Mouse (Mus musculus) lung, postnatal 10 days (tissue): ENCODE measurements at regions not wholly inside any gene's neighbourhood (a gene's known extent, or its start where the extent isn't known, plus 50 kb on each side); places are given as distances from the start of the nearest gene placed in this dataset.
A peak's percentile ranks its signal among the peaks of the same experiment; 100 is the strongest.

Experiments
- DNase-seq: peaks from one replicate; pipeline ENCODE4 v3.0.0; 2021

GRCm38 (mm10) chr3:156256719-156257118, 304.9 kb upstream of the Negr1 start:
- peak; percentile 68 for DNase-seq

GRCm38 (mm10) chr3:156264654-156265053, 296.9 kb upstream of the Negr1 start:
- no peak for DNase-seq

GRCm38 (mm10) chr3:156267727-156268126, 293.9 kb upstream of the Negr1 start:
- DNase-seq: no peak

GRCm38 (mm10) chr3:156299984-156300770, 261.4 kb upstream of the Negr1 start:
- peak; percentile 3 for DNase-seq

GRCm38 (mm10) chr3:156301302-156301701, 260.3 kb upstream of the Negr1 start:
- no peak for DNase-seq

- no peak for DNase-seq
Measured at GRCm38 (mm10) chr3:156301745-156302144, 259.8 kb upstream of the Negr1 start.

- DNase-seq: no peak
Measured at GRCm38 (mm10) chr3:156304174-156304573, 257.4 kb upstream of the Negr1 start.

- DNase-seq: no peak
Measured at GRCm38 (mm10) chr3:156305064-156305463, 256.5 kb upstream of the Negr1 start.

GRCm38 (mm10) chr3:156335033-156335793, 226.4 kb upstream of the Negr1 start:
- DNase-seq: peak; percentile 45

- DNase-seq: no peak
Measured at GRCm38 (mm10) chr3:156341484-156341883, 220.1 kb upstream of the Negr1 start.

- peak; percentile 1 for DNase-seq
Measured at GRCm38 (mm10) chr3:156351727-156352126, 209.9 kb upstream of the Negr1 start.

GRCm38 (mm10) chr3:156353430-156353829, 208.2 kb upstream of the Negr1 start:
- DNase-seq: no peak

- no peak for DNase-seq
Measured at GRCm38 (mm10) chr3:156353841-156354473, 207.6 kb upstream of the Negr1 start.

- no peak for DNase-seq
Measured at GRCm38 (mm10) chr3:156368669-156369343, 192.8 kb upstream of the Negr1 start.

- DNase-seq: no peak
Measured at GRCm38 (mm10) chr3:156376717-156377116, 184.9 kb upstream of the Negr1 start.

- no peak for DNase-seq
Measured at GRCm38 (mm10) chr3:156382919-156383318, 178.7 kb upstream of the Negr1 start.

GRCm38 (mm10) chr3:156406136-156406535, 155.5 kb upstream of the Negr1 start:
- DNase-seq: no peak

- DNase-seq: no peak
Measured at GRCm38 (mm10) chr3:156407112-156407511, 154.5 kb upstream of the Negr1 start.

- DNase-seq: no peak
Measured at GRCm38 (mm10) chr3:156410126-156410525, 151.5 kb upstream of the Negr1 start.

- DNase-seq: no peak
Measured at GRCm38 (mm10) chr3:156412757-156413156, 148.8 kb upstream of the Negr1 start.

GRCm38 (mm10) chr3:156414431-156415427, 146.9 kb upstream of the Negr1 start:
- no peak for DNase-seq

- DNase-seq: no peak
Measured at GRCm38 (mm10) chr3:156418124-156418523, 143.5 kb upstream of the Negr1 start.
